Mouse (Mus musculus) G1E (cell line): ENCODE data around the gene Otx1. TPM values are rescaled to one million over a fixed set of nuclear protein-coding genes. Genes with fewer than 3 reads are reported as not detected.
A peak's percentile ranks its signal among the peaks of the same experiment; 100 is the strongest.

Experiments used
- ATAC-seq: 2 replicates; pipeline ENCODE4 v1.8.0; 2016; ENCODE audit warnings: mild to moderate bottlenecking; ENCODE audit not compliant: insufficient number of reproducible peaks, poor library complexity, low FRiP score, severe bottlenecking; ENCODE audit errors: extremely low read depth
- DNase-seq: peaks from one replicate; pipeline ENCODE4 v3.0.0; 2012; ENCODE audit warnings: low spot score
- H3K27me3 ChIP-seq: 2 replicates; pipeline ENCODE4 v1.6.1; 2012; ENCODE audit warnings: mild to moderate bottlenecking, low read length, inconsistent platforms; ENCODE audit not compliant: insufficient read depth
- H3K36me3 ChIP-seq: replicated peaks from 2 replicates; pipeline ENCODE3; 2012; ENCODE audit warnings: mild to moderate bottlenecking, inconsistent platforms
- H3K4me1 ChIP-seq: 2 replicates; pipeline ENCODE4 v1.6.1; 2012; ENCODE audit warnings: low read depth, low read length, inconsistent platforms, mixed read lengths; ENCODE audit not compliant: insufficient read depth
- H3K4me3 ChIP-seq: 2 replicates; pipeline ENCODE4 v1.5.1; 2012; ENCODE audit warnings: low read depth, mild to moderate bottlenecking, inconsistent platforms, low read length, moderate library complexity, mixed read lengths
- H3K9me3 ChIP-seq: replicated peaks from 2 replicates; pipeline ENCODE4 v1.6.1; 2012; ENCODE audit warnings: inconsistent platforms
- CTCF ChIP-seq: IDR thresholded peaks from 2 replicates; pipeline ENCODE4 v1.5.1; 2012; ENCODE audit warnings: low read depth, low read length, inconsistent platforms, mixed read lengths
- GATA1 ChIP-seq: IDR thresholded peaks from 2 replicates; pipeline ENCODE4 v1.6.1; 2012; ENCODE audit warnings: borderline replicate concordance, low read length, inconsistent platforms, mixed read lengths
- GATA2 ChIP-seq: IDR thresholded peaks from 2 replicates; pipeline ENCODE4 v1.6.1; 2012; ENCODE audit warnings: low read depth, low read length, inconsistent platforms, borderline replicate concordance
- POLR2AphosphoS5 ChIP-seq: IDR thresholded peaks from 2 replicates; pipeline ENCODE4 v1.6.1; 2012; ENCODE audit warnings: low read depth, low read length, inconsistent platforms; ENCODE audit not compliant: insufficient replicate concordance
- TAL1 ChIP-seq: conservative IDR thresholded peaks from 2 replicates; pipeline ENCODE4 v1.6.1; 2012; ENCODE audit warnings: low read depth, low read length, inconsistent platforms, mixed read lengths
- polyA plus RNA-seq: library from polyadenylated mRNA; stranded (reverse); fragments of >175 nt; gene quantifications from 2 replicates; pipeline ENCODE4 v1.2.3, GENCODE M21; 2012
- total RNA-seq, 2 experiments: library from RNA; stranded (forward) in 1 of 2; stranded (reverse) in 1 of 2; fragments of 200-1000 nt in 1 of 2; fragments of >200 nt in 1 of 2; fragmentation: Nextera tagmentation in 1 of 2; gene quantifications; 2 replicates each; pipeline ENCODE4 v1.2.3; 2014 to 2017

Otx1 gene
- total and polyA plus RNA-seq, 3 experiments, result 0.11 to 0.12 TPM; not detected in 1

- TF ChIP-seq CTCF (no peak), TAL1 (no peak), POLR2AphosphoS5 (no peak), GATA2 (no peak), GATA1 (no peak)
- Histone ChIP-seq H3K36me3 (no peaks in the 10 kb centered on the region), H3K9me3 (peaks cover 13% of the 10 kb centered on the region), H3K4me3 (no peak overlapping the region; the same call in 1 of the 2 replicates), H3K4me1 (no peaks in the 10 kb centered on the region), H3K27me3 (peaks cover 60% of the 10 kb centered on the region)
- no peak for ATAC-seq
- no peak for DNase-seq
These were observed 9.7 kb downstream of the Otx1 start for GRCm38 (mm10) chr11:21992761-21993596.

- no peak for DNase-seq
- no peaks in the 10 kb centered on the region for H3K4me1 ChIP-seq
- peaks cover 9% of the 10 kb centered on the region for H3K9me3 ChIP-seq
- no peak for ATAC-seq
- H3K36me3 ChIP-seq, result no peaks in the 10 kb centered on the region
- H3K27me3 ChIP-seq, result peaks cover 19% of the 10 kb centered on the region
- TF ChIP-seq TAL1, result no peak
- TF ChIP-seq GATA1, result no peak
- TF ChIP-seq POLR2AphosphoS5, result no peak
- no peak for TF ChIP-seq GATA2
- TF ChIP-seq CTCF, result no peak
- no peak overlapping the region for H3K4me3 ChIP-seq
These were observed 14.2 kb downstream of the Otx1 start for GRCm38 (mm10) chr11:21988398-21988946.

GRCm38 (mm10) chr11:21985118-21985517 lies 17.6 kb downstream of the Otx1 start:
- peaks cover 16% of the 10 kb centered on the region for H3K27me3 ChIP-seq
- H3K9me3 ChIP-seq, result no peaks in the 10 kb centered on the region
- H3K36me3 ChIP-seq, result no peaks in the 10 kb centered on the region
- TF ChIP-seq GATA2 (no peak), CTCF (no peak), POLR2AphosphoS5 (no peak), GATA1 (no peak), TAL1 (no peak)
- H3K4me1 ChIP-seq, result no peaks in the 10 kb centered on the region
- DNase-seq, result no peak
- no peak overlapping the region for H3K4me3 ChIP-seq
- ATAC-seq, result no peak

GRCm38 (mm10) chr11:21974005-21974531 lies 28.6 kb downstream of the Otx1 start:
- no peaks in the 10 kb centered on the region for H3K36me3 ChIP-seq
- no peaks in the 10 kb centered on the region for H3K4me1 ChIP-seq
- ATAC-seq (no peak), DNase-seq (no peak)
- no peak overlapping the region for H3K4me3 ChIP-seq
- peak; percentile 5; the same call in 1 of the 2 replicates for TF ChIP-seq CTCF
- no peak for TF ChIP-seq TAL1
- TF ChIP-seq POLR2AphosphoS5, result no peak
- TF ChIP-seq GATA1, result no peak
- H3K9me3 ChIP-seq, result no peaks in the 10 kb centered on the region
- H3K27me3 ChIP-seq, result peaks cover 8% of the 10 kb centered on the region

- no peak for ATAC-seq
These were observed 29.1 kb downstream of the Otx1 start for GRCm38 (mm10) chr11:21973597-21973996.

GRCm38 (mm10) chr11:21968922-21969321 lies 33.8 kb downstream of the Otx1 start:
- Histone ChIP-seq H3K4me1 (no peaks in the 10 kb centered on the region), H3K9me3 (no peaks in the 10 kb centered on the region), H3K4me3 (no peak overlapping the region), H3K27me3 (no peaks in the 10 kb centered on the region), H3K36me3 (no peaks in the 10 kb centered on the region)
- DNase-seq (no peak), ATAC-seq (no peak)
- TF ChIP-seq POLR2AphosphoS5, result no peak
- TF ChIP-seq GATA1, result no peak
- no peak for TF ChIP-seq GATA2
- TF ChIP-seq TAL1, result no peak
- TF ChIP-seq CTCF, result no peak

More at GRCm38 (mm10) chr11:21973597-21973996, 29.1 kb downstream of the Otx1 start:
- Histone ChIP-seq H3K36me3 (no peaks in the 10 kb centered on the region), H3K9me3 (no peaks in the 10 kb centered on the region), H3K27me3 (peaks cover 8% of the 10 kb centered on the region), H3K4me1 (no peaks in the 10 kb centered on the region), H3K4me3 (no peak overlapping the region)
- TF ChIP-seq TAL1, result no peak
- TF ChIP-seq GATA2, result no peak
- no peak for TF ChIP-seq POLR2AphosphoS5
- TF ChIP-seq GATA1, result no peak
- no peak for TF ChIP-seq CTCF
- DNase-seq, result no peak
